Mouse (Mus musculus) olfactory bulb, adult 2 months (tissue): Measurements from ENCODE around the gene Gzmc. TPM values are rescaled to one million over a fixed set of nuclear protein-coding genes. Genes with fewer than 3 reads are reported as not detected.
"Not testable (repeated sequence)": the region's sequence is repeated elsewhere in the genome, so short reads cannot be mapped to it uniquely, and the experiment has no call there.

ENCODE experiments used
- H3K27ac ChIP-seq: fragments of 200-500 bp; 2 replicates; pipeline ENCODE4 v1.5.1; 2012; ENCODE audit warnings: low read depth, low read length; ENCODE audit not compliant: insufficient read depth
- H3K4me1 ChIP-seq: fragments of 200-500 bp; 2 replicates; pipeline ENCODE4 v1.6.1; 2012; ENCODE audit warnings: low read length; ENCODE audit not compliant: control insufficient read depth, insufficient read depth
- H3K4me3 ChIP-seq: fragments of 200-500 bp; 2 replicates; pipeline ENCODE4 v1.5.1; 2012; ENCODE audit warnings: mild to moderate bottlenecking, low read depth, low read length, moderate library complexity; ENCODE audit not compliant: insufficient read depth
- CTCF ChIP-seq: fragments of 200-500 bp; IDR thresholded peaks from 2 replicates; pipeline ENCODE4 v1.5.1; 2012; ENCODE audit warnings: low read depth, mild to moderate bottlenecking, low read length, moderate library complexity; ENCODE audit not compliant: insufficient read depth
- POLR2A ChIP-seq: fragments of 200-500 bp; IDR thresholded peaks from 2 replicates; pipeline ENCODE4 v1.6.1; 2012; ENCODE audit warnings: mild to moderate bottlenecking, low read depth, low read length, moderate library complexity; ENCODE audit not compliant: insufficient read depth
- WGBS: fragments of 180-500 bp; shearing (Covaris S2); methylation state at CpG from one replicate; pipeline ENCODE4 v1.1.7; 2018; 5-methylcytosine and 5-hydroxymethylcytosine counted together
- polyA plus RNA-seq: library from polyadenylated mRNA; stranded (reverse); fragments of >200 nt; gene quantifications from 2 replicates; pipeline ENCODE4 v1.2.4, GENCODE M21; 2012; ENCODE audit warnings: low replicate concordance; ENCODE audit not compliant: missing spikeins, insufficient read depth, insufficient read length

Gene Gzmc
- polyA plus RNA-seq: not detected in 2 replicates

GRCm38 (mm10) chr14:56234556-56234955 is at the start of gene Gzmc:
Gzmc (minus strand) TSS chr14:56234656.
- 91% methylated on average over 2 of the region's 2 CpGs for WGBS

GRCm38 (mm10) chr14:56283816-56284215 is 49.4 kb upstream of the Gzmc start:
- TF ChIP-seq POLR2A: no peak
- TF ChIP-seq CTCF: no peak
- 95% methylated on average over 1 of the region's 1 CpGs for WGBS
- Histone ChIP-seq H3K4me3 (no peak overlapping the region), H3K4me1 (no peaks in the 10 kb centered on the region), H3K27ac (no peak overlapping the region)

More at GRCm38 (mm10) chr14:56234556-56234955, at the start of gene Gzmc:
- no peak within 1 kb of the TSS for H3K27ac ChIP-seq
- no peaks in the 10 kb centered on the region for H3K4me1 ChIP-seq
- no peak for TF ChIP-seq POLR2A
- TF ChIP-seq CTCF: no peak
- no peak within 1 kb of the TSS for H3K4me3 ChIP-seq

GRCm38 (mm10) chr14:56281090-56281489 is 46.6 kb upstream of the Gzmc start:
- TF ChIP-seq CTCF: no peak
- no peak for TF ChIP-seq POLR2A
- 18% methylated on average over 5 of the region's 5 CpGs for WGBS

GRCm38 (mm10) chr14:56278691-56279090 is 44.2 kb upstream of the Gzmc start:
- 60% methylated on average over 7 of the region's 7 CpGs for WGBS
- H3K27ac ChIP-seq, H3K4me3 ChIP-seq, H3K4me1 ChIP-seq: not testable (repeated sequence)

More at GRCm38 (mm10) chr14:56281090-56281489, 46.6 kb upstream of the Gzmc start:
- Histone ChIP-seq H3K27ac (no peak overlapping the region), H3K4me3 (no peak overlapping the region), H3K4me1 (peaks cover 3% of the 10 kb centered on the region; the same call in 1 of the 2 replicates)

GRCm38 (mm10) chr14:56276096-56276495 is 41.6 kb upstream of the Gzmc start:
- 86% methylated on average over 7 of the region's 7 CpGs for WGBS
- H3K4me1 ChIP-seq, H3K27ac ChIP-seq, H3K4me3 ChIP-seq: not testable (repeated sequence)

GRCm38 (mm10) chr14:56266109-56266508 is 31.7 kb upstream of the Gzmc start:
- Histone ChIP-seq H3K4me3 (no peak overlapping the region), H3K27ac (no peak overlapping the region), H3K4me1 (no peaks in the 10 kb centered on the region)
- TF ChIP-seq POLR2A (no peak), CTCF (no peak)
- WGBS: 93% methylated on average over 1 of the region's 1 CpGs

- 95% methylated on average over 5 of the region's 5 CpGs for WGBS
- TF ChIP-seq CTCF (no peak), POLR2A (no peak)
- no peak within 1 kb of the TSS for H3K4me3 ChIP-seq
- no peak within 1 kb of the TSS for H3K27ac ChIP-seq
- H3K4me1 ChIP-seq: no peaks in the 10 kb centered on the region
Observed at GRCm38 (mm10) chr14:56262153-56262552, 27.7 kb upstream of the Gzmc start, which contains the start of gene Gzmb. Gzmb (minus strand) TSS chr14:56262260.

GRCm38 (mm10) chr14:56240409-56240808 is 6.0 kb upstream of the Gzmc start:
- no peaks in the 10 kb centered on the region for H3K4me1 ChIP-seq
- H3K4me3 ChIP-seq: no peak overlapping the region
- TF ChIP-seq CTCF (no peak), POLR2A (no peak)
- no peak overlapping the region for H3K27ac ChIP-seq

- Histone ChIP-seq H3K27ac (no peak within 1 kb of the TSS), H3K4me3 (no peak within 1 kb of the TSS), H3K4me1 (no peaks in the 10 kb centered on the region)
- no peak for TF ChIP-seq CTCF
- TF ChIP-seq POLR2A: no peak
- WGBS: 83% methylated on average over 4 of the region's 4 CpGs
Observed at GRCm38 (mm10) chr14:56211317-56211716, 23.1 kb downstream of the Gzmc start, which contains the start of gene Gzmf. Gzmf (minus strand) TSS chr14:56211417.

- H3K27ac ChIP-seq: no peak overlapping the region
- no peaks in the 10 kb centered on the region for H3K4me1 ChIP-seq
- no peak overlapping the region for H3K4me3 ChIP-seq
- WGBS: 91% methylated on average over 1 of the region's 1 CpGs
- TF ChIP-seq POLR2A (no peak), CTCF (no peak)
Observed at GRCm38 (mm10) chr14:56205613-56206012, 28.8 kb downstream of the Gzmc start.

GRCm38 (mm10) chr14:56205021-56205420 is 29.4 kb downstream of the Gzmc start:
- not testable (repeated sequence) for H3K4me3 ChIP-seq, H3K4me1 ChIP-seq, H3K27ac ChIP-seq
- WGBS: 50% methylated on average over 5 of the region's 5 CpGs
